Mouse (Mus musculus) embryonic stem cell, embryonic (primary cell): ENCODE data around the gene Rnaseh2c.

ENCODE experiments used
- CTCF ChIA-PET, 4 experiments: fragments of 300-600 bp in 2 of 4; fragments of 350-600 bp in 2 of 4; sonication (Branson Sonifier 250); formaldehyde crosslinking; loops; one replicate each; lab custom pipeline; 2022; ENCODE audit warnings: inconsistent platforms in 2 of 4; lab: Charles Lee
- POLR2A ChIA-PET, 4 experiments: fragments of 300-600 bp in 2 of 4; fragments of 350-600 bp in 2 of 4; sonication (Branson Sonifier 250); formaldehyde crosslinking; loops; one replicate each; lab custom pipeline; 2022; ENCODE audit warnings: antibody characterized with exemption in 4 of 4, inconsistent platforms in 1 of 4; lab: Charles Lee

Rnaseh2c gene

GRCm38 (mm10) chr19:5601752-5602541, at the start of gene Rnaseh2c:
Rnaseh2c (plus strand) TSS chr19:5601873.
- CTCF ChIA-PET, result interaction anchor here in 3 of 4 experiments (0.8 to 1.5 kb wide), 9 partner anchors 33 to 193 kb away, joined by 3 to 9 read pairs (median 3); partner anchors contain the start of genes Ap5b1 (in 1 of the 3) and Mus81 (in 1 of the 3)

GRCm38 (mm10) chr19:5553802-5554201, 47.9 kb upstream of the Rnaseh2c start:
- POLR2A ChIA-PET, result interaction anchor here in 3 of 4 experiments (0.8 to 2.9 kb wide), 14 partner anchors 8 to 295 kb away, joined by 3 to 14 read pairs (median 4); partner anchors contain the start of genes Cfl1 (in 2 of the 3), Ap5b1 (in 1 of the 3) and Mus81 (in 1 of the 3)
- CTCF ChIA-PET, result interaction anchor here (0.7 to 2.9 kb wide), 14 partner anchors 9 to 412 kb away, joined by 3 to 17 read pairs (median 4); partner anchors contain the start of genes Ap5b1 (in 3 of the 4) and Mus81 (in 1 of the 4)

More at GRCm38 (mm10) chr19:5601752-5602541, at the start of gene Rnaseh2c:
- POLR2A ChIA-PET, result interaction anchor here in 3 of 4 experiments (0.6 to 2.8 kb wide), 62 partner anchors 8 to 465 kb away, joined by 3 to 19 read pairs (median 4); partner anchors contain the start of genes Kat5 (in 3 of the 3), Cfl1 (in 2 of the 3), Map3k11 (in 2 of the 3) and Pcnx3 (in 2 of the 3)

DNA sequence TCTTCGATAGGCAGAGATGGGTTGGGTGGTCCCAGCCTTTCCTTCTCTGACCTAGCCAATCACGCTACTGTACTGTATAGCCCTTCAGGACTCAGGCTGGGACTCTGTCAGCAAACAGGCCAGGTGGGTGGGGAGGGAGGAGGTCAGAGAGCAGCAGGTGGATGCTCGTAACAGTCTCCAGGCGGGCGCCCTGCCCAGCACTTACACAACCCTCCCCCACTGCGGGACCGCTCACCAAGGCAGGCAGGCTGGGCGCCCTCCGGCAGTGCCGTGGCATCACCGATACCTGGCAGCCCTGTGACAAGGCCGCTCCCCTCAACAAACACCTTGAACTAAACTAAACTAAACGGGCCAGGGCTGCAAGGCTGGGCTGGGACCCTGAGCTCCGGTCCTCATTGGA, 47.5 kb upstream of the Rnaseh2c start:
- ChIA-PET CTCF (interaction anchor here (0.7 to 2.9 kb wide), 10 partner anchors 12 to 412 kb away, joined by 3 to 17 read pairs (median 4); partner anchors contain the start of genes Ap5b1 (in 3 of the 4) and Mus81 (in 1 of the 4)), POLR2A (interaction anchor here in 2 of 4 experiments (0.8 to 2.9 kb wide), 10 partner anchors 15 to 294 kb away, joined by 3 to 14 read pairs (median 3); partner anchors contain the start of genes Ap5b1 (in 1 of the 2), Cfl1 (in 1 of the 2) and Mus81 (in 1 of the 2))

- CTCF ChIA-PET, result interaction anchor here (0.9 to 5.6 kb wide), 4 partner anchors 10 to 168 kb away, joined by 3 to 47 read pairs (median 20); partner anchors contain the start of genes Ap5b1 (in 3 of the 4) and Ehbp1l1 (in 1 of the 4)
- POLR2A ChIA-PET, result interaction anchor here (0.5 to 4.0 kb wide), 16 partner anchors 9 to 711 kb away, joined by 3 to 27 read pairs (median 3); partner anchors contain the start of genes Ap5b1 (in 2 of the 4), Scyl1 (in 1 of the 4) and Snx32 (in 1 of the 4)
Observed at GRCm38 (mm10) chr19:5558169-5558568, 43.5 kb upstream of the Rnaseh2c start.

GRCm38 (mm10) chr19:5558770-5559169, 42.9 kb upstream of the Rnaseh2c start:
- POLR2A ChIA-PET, result interaction anchor here in 3 of 4 experiments (0.5 to 4.0 kb wide), 17 partner anchors 9 to 711 kb away, joined by 3 to 27 read pairs (median 3); partner anchors contain the start of genes Ap5b1 (in 2 of the 3), Snx32 (in 2 of the 3) and Scyl1 (in 1 of the 3)
- CTCF ChIA-PET, result interaction anchor here (0.9 to 5.6 kb wide), 4 partner anchors 9 to 167 kb away, joined by 3 to 47 read pairs (median 20); partner anchors contain the start of genes Ap5b1 (in 3 of the 4) and Ehbp1l1 (in 1 of the 4)

DNA sequence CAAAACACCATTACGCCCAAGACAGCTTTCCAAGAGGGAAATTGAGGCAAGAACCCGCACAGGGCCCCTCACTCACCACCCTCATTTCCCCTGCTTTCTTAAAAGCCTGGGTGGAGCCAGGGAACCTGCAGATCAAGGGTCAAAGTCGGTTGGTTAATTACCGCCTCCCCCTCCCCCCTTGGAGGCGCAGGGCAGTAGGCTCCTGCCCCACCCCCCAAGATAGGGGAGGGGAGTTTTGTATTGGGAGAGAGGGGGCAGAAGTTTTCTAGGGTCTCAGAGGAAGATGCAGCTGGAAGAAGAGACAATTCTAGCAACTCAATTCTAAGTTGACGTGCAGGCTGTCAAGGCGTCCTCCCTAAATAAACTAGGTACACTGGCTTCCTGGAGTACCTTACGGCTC, 42.4 kb upstream of the Rnaseh2c start:
- ChIA-PET POLR2A (interaction anchor here (0.8 to 4.0 kb wide), 15 partner anchors 9 to 235 kb away, joined by 3 to 27 read pairs (median 3); partner anchors contain the start of genes Snx32 (in 3 of the 4), Ap5b1 (in 1 of the 4) and Scyl1 (in 1 of the 4)), CTCF (interaction anchor here in 3 of 4 experiments (2.3 to 5.6 kb wide), 3 partner anchors 9 to 10 kb away, joined by 7 to 47 read pairs (median 32); partner anchors contain the start of gene Ap5b1 (in 3 of the 3))

DNA sequence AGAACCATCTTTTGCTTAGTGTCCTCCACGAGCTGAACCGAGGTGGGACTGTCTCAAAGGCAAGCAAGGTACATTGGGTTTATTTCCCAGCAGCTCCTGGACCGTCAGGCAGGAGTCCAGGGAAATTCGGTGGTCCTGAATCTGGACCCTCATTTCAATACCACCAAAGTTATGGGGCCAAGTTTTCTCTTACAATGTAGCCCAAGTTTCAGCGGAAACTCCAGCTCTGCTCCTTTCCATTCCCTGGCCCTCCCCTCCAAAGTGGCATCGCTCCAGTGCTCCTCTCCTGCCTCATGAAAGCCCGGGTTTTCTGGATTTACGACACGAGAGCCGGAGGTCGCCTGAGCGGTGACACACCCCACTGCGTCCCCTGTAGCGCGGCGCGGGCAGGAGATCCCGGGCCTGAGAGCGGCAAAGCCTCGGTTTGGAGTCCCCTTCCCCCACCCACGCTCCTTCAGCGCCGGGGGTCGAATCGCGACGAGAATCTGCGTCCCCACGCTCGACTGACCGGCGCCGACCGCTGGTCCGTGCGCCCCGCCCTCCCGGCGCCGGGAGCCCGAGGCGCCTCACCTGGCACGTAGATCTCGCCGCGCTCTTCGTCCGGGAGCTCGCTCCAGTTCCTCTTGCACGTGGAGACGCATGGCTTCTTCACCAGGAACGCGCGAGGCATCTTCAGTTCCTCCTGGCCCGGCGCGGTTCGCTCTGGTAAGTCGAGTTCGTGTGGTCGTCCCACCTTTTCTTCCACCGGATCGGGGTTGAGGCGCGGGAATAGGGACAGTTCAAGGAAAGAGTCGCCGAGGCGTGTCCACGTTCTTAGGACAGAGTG, 41.8 kb upstream of the Rnaseh2c start:
- POLR2A ChIA-PET, result interaction anchor here (0.6 to 4.0 kb wide), 18 partner anchors 9 to 396 kb away, joined by 3 to 27 read pairs (median 3); partner anchors contain the start of genes Cfl1 (in 2 of the 4), Snx32 (in 2 of the 4), Ap5b1 (in 1 of the 4) and Fibp (in 1 of the 4)
- CTCF ChIA-PET, result interaction anchor here in 3 of 4 experiments (0.5 to 5.6 kb wide), 5 partner anchors 8 to 227 kb away, joined by 3 to 47 read pairs (median 7); partner anchors contain the start of gene Ap5b1 (in 3 of the 3)

DNA sequence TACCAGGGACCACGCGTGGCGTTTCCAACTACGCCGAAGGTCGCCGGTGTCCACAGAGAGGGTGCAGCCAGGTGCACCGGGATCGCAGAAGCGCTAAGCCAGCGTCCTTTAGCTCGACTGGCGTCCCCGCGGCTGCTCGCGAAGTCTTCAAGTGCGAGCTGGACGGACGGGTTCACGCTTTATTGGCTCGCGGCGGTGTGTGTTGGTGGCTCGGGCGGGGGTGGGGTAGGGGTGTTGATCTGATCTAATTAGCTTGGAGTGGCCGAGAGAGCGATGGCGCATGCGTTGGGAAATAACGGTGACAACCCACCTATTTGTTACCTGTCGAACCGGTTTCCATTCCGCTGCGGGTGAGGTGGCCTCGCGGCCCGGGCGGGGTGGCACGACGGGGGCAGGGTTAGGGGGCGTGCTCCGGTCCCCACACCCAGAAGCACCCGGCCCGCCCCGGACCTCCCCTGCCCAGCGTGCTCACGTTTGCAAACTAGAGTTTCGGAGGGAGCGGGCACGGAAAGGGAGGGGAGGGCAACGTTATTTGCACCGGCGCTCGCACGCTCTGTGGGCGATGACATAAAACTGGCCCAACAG, 41.1 kb upstream of the Rnaseh2c start, which contains the start of gene Ovol1:
Gene Ovol1 (minus strand): TSS at position 190 of the 585 bp plus-strand sequence.
- POLR2A ChIA-PET, result interaction anchor here (0.8 to 4.0 kb wide), 15 partner anchors 8 to 136 kb away, joined by 3 to 27 read pairs (median 4); partner anchors contain the start of genes Cfl1 (in 2 of the 4), AI837181 (in 1 of the 4), Ap5b1 (in 1 of the 4) and Drap1 (in 1 of the 4)
- CTCF ChIA-PET, result interaction anchor here in 2 of 4 experiments (1.6 to 5.6 kb wide), 3 partner anchors 8 to 226 kb away, joined by 4 to 47 read pairs (median 32); partner anchors contain the start of gene Ap5b1 (in 2 of the 2)

- CTCF ChIA-PET, result interaction anchor here in 1 of 4 experiments (1.6 to 5.6 kb wide), 2 partner anchors 7 to 226 kb away, joined by 4 to 47 read pairs; partner anchors contain the start of gene Ap5b1
- POLR2A ChIA-PET, result interaction anchor here (0.7 to 4.0 kb wide), 15 partner anchors 8 to 935 kb away, joined by 3 to 27 read pairs (median 4); partner anchors contain the start of genes Cfl1 (in 2 of the 4), AI837181 (in 1 of the 4), Ap5b1 (in 1 of the 4) and Drap1 (in 1 of the 4)
Observed at GRCm38 (mm10) chr19:5561252-5561790, 40.4 kb upstream of the Rnaseh2c start.

DNA sequence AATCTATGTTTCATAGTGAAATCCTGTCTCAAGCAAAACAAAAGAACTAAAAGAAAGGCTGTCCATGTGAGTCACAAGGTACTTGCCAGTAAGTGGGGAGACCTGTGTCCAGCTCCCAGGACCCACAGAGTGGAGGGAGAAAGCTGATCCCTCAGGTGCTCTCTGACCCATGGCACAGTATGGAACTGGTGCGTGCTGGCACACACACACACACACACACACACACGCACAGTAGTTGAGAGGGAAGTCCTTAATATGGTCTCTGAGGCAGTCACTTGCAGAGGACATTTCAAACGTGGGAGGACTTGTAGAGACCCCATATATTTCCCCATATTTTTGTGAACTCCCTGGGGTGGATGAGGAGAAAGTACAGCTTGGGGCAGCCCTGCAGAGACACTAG, 39.8 kb upstream of the Rnaseh2c start:
- CTCF ChIA-PET, result interaction anchor here in 1 of 4 experiments (0.6 kb wide), 1 partner anchor 10 kb away, joined by 3 read pairs; no protein-coding TSS in a partner anchor
- POLR2A ChIA-PET, result interaction anchor here (0.6 to 4.0 kb wide), 13 partner anchors 8 to 935 kb away, joined by 3 to 27 read pairs (median 4); partner anchors contain the start of genes AI837181 (in 1 of the 4), Ap5b1 (in 1 of the 4), Cfl1 (in 1 of the 4) and Drap1 (in 1 of the 4)

- ChIA-PET POLR2A (interaction anchor here in 3 of 4 experiments (0.7 to 1.6 kb wide), 8 partner anchors 16 to 487 kb away, joined by 3 to 5 read pairs (median 3); partner anchors contain the start of genes Rela (in 1 of the 3) and Snx32 (in 1 of the 3)), CTCF (interaction anchor here in 2 of 4 experiments (0.6 to 0.8 kb wide), 3 partner anchors 10 to 133 kb away, joined by 3 to 4 read pairs (median 3); no protein-coding TSS in a partner anchor)
Observed at GRCm38 (mm10) chr19:5562776-5563175, 38.9 kb upstream of the Rnaseh2c start.

GRCm38 (mm10) chr19:5566316-5566715, 35.4 kb upstream of the Rnaseh2c start:
- POLR2A ChIA-PET, result interaction anchor here in 2 of 4 experiments (0.8 to 9.0 kb wide), 12 partner anchors 11 to 220 kb away, joined by 3 to 63 read pairs (median 5); partner anchors contain the start of genes Cfl1 (in 2 of the 2), Mus81 (in 2 of the 2), Ccdc85b (in 1 of the 2) and Scyl1 (in 1 of the 2)
- CTCF ChIA-PET, result interaction anchor here (0.6 to 5.8 kb wide), 15 partner anchors 8 to 221 kb away, joined by 3 to 47 read pairs (median 7); partner anchors contain the start of genes Fam89b (in 1 of the 4), Fibp (in 1 of the 4), Ovol1 (in 1 of the 4) and Sipa1 (in 1 of the 4)

DNA sequence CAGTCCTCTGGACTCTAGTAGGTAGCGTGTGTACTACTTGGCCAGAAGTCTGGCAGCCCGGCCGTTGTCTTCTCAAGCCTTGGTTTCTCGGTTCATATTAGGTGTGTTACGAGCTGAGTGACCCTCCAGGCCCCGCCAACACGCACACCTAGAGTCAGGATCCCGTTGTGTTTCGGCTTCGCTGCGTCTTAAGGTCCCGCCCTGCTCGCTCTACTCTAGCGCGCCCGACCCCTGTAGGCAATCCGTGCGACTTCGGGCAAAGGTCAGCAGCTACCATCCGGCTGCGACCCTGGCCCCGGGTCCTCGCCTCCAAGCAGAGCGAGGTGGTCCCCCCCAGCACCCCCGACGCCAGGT, 34.5 kb upstream of the Rnaseh2c start:
- CTCF ChIA-PET, result interaction anchor here in 3 of 4 experiments (0.8 to 5.8 kb wide), 18 partner anchors 9 to 220 kb away, joined by 3 to 47 read pairs (median 8); partner anchors contain the start of genes Fam89b (in 1 of the 3), Mus81 (in 1 of the 3), Ovol1 (in 1 of the 3) and Sipa1 (in 1 of the 3)

More for the DNA sequence above, 34.5 kb upstream of the Rnaseh2c start:
- POLR2A ChIA-PET, result interaction anchor here (0.9 to 9.0 kb wide), 18 partner anchors 9 to 308 kb away, joined by 3 to 63 read pairs (median 5); partner anchors contain the start of genes Cfl1 (in 3 of the 4), Ccdc85b (in 2 of the 4), Mus81 (in 2 of the 4) and Frmd8 (in 1 of the 4)
